Mouse (Mus musculus) C2C12 (cell line): Measurements from ENCODE around the gene Pkib.

Experiments used
- CEBPB ChIP-seq: IDR thresholded peaks from one replicate; pipeline ENCODE4 v1.6.1; 2011; ENCODE audit warnings: low read depth, mild to moderate bottlenecking, control low read depth, moderate library complexity
- CTCF ChIP-seq: IDR thresholded peaks from one replicate; pipeline ENCODE4 v1.5.1; 2011; ENCODE audit not compliant: control insufficient read depth, insufficient read depth, insufficient read length
- MAX ChIP-seq: IDR thresholded peaks from one replicate; pipeline ENCODE4 v1.6.1; 2011; ENCODE audit warnings: mild to moderate bottlenecking, control low read depth
- MYOD1 ChIP-seq: IDR thresholded peaks from one replicate; pipeline ENCODE4 v1.6.1; 2011; ENCODE audit warnings: low read depth; ENCODE audit not compliant: control insufficient read depth, insufficient read length
- MYOG ChIP-seq: IDR thresholded peaks from one replicate; pipeline ENCODE4 v1.6.1; 2011; ENCODE audit not compliant: control insufficient read depth, insufficient read length; ENCODE audit errors: extremely low read depth
- USF1 ChIP-seq: IDR thresholded peaks from one replicate; pipeline ENCODE4 v1.6.1; 2011; ENCODE audit warnings: low read depth, mild to moderate bottlenecking, control low read depth, moderate library complexity

DNA sequence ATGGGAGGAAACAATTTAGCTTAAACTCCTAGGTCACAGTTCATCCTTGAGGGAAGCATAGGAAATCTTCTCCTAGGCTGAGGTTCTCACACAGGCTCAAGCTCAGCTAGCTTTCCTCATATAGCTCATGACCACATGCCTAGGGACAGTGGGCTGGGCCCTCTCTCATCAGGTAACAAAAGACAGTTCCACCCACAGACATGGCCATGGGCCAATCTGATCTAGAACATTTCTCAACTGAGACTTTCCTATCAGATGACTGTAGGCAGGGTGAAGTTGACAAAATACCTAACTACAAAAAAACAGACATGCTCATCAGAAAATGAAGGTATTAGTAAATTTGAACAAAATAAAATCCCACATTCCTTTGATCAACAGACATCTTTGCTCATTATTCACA, 115.3 kb downstream of the Pkib start:
- TF ChIP-seq CTCF (no peak), MAX (no peak), USF1 (no peak), MYOG (no peak), MYOD1 (no peak), CEBPB (no peak)
